Mouse (Mus musculus): ENCODE data around the gene H2afx. TPM values are rescaled to one million over a fixed set of nuclear protein-coding genes. Genes with fewer than 3 reads are reported as not detected.
A peak's percentile ranks its signal among the peaks of the same experiment; 100 is the strongest.

Gene H2afx
- total and polyA plus RNA-seq, 3 experiments: 36.3 to 488 (median 56.6) TPM

GRCm38 (mm10) chr9:44379054-44379834, 44.8 kb downstream of the H2afx start, which contains the start of gene Hyou1:
Gene Hyou1 (plus strand): TSS chr9:44379490.
- Histone ChIP-seq H3K4me3 (replicated peaks in 1 of 3; ENCODE audit: low read depth in 2 of 3, low read length in 2 of 3, poor library complexity in 1 of 3) (peak within 1 kb of the TSS; percentile 89 to 96 (median 95)), H3K9me3 (replicated peaks; ENCODE audit: low read length) (no peaks in the 10 kb centered on the region), H3K9ac (ENCODE audit: insufficient read depth, low read depth) (peak within 1 kb of the TSS; percentile 93), H3K27me3 (replicated peaks) (no peaks in the 10 kb centered on the region), H3K36me3 (replicated peaks in 1 of 2; ENCODE audit: control insufficient read depth in 1 of 2, insufficient read depth in 1 of 2, low read length in 1 of 2) (peaks cover 30 to 39% of the 10 kb centered on the region in 2 experiments), H3K4me2 (ENCODE audit: insufficient read depth, low read depth, poor library complexity, severe bottlenecking) (peak within 1 kb of the TSS; percentile 87), H3K4me1 (ENCODE audit: control insufficient read depth in 1 of 2, insufficient read depth in 2 of 2) (peaks cover 7 to 24% of the 10 kb centered on the region in 2 experiments), H3K27ac (ENCODE audit: insufficient read depth, low read depth) (peak within 1 kb of the TSS; percentile 64), H3K79me2 (replicated peaks; ENCODE audit: control insufficient read depth, extremely low read depth, insufficient read depth, poor library complexity, severe bottlenecking) (peaks cover 25% of the 10 kb centered on the region)
- dilution Hi-C loops (cut with MboI; ENCODE audit: extremely low pct_ligation_motif_present, extremely low pct_unique_long_range_greater_than_20kb, low sequenced_read_pairs) (no loop called here), in situ Hi-C loops (cut with MboI; ENCODE audit: low pct_ligation_motif_present, low pct_unique_long_range_greater_than_20kb, low sequenced_read_pairs) (no loop called here)
- DNase-seq (ENCODE audit: extremely low read depth): peak; percentile 97
- no peak for TF ChIP-seq GABPA (IDR thresholded peaks at IDR 0.05; ENCODE audit: insufficient replicate concordance, low read depth, low read length)
- no peak for TF ChIP-seq E2F4 (IDR thresholded peaks at IDR 0.05; ENCODE audit: insufficient replicate concordance, low read depth, low read length)
- no peak for TF ChIP-seq USF2 (conservative IDR thresholded peaks at IDR 0.05; ENCODE audit: low read depth, low read length)
- TF ChIP-seq MAZ (IDR thresholded peaks at IDR 0.05; ENCODE audit: low read depth, low read length): 0 out of 2 replicates have a peak, but pooled peaks have one; percentile 40
- peak; percentile 90 for TF ChIP-seq ZMIZ1 (IDR thresholded peaks at IDR 0.05; ENCODE audit: low read depth, low read length)
- TF ChIP-seq NRF1 (IDR thresholded peaks at IDR 0.05; ENCODE audit: low read depth, low read length): peak; percentile 77
- peak; percentile 80 for TF ChIP-seq MXI1 (IDR thresholded peaks at IDR 0.05; ENCODE audit: low read depth, low read length)
- no peak; the same call in 1 of the 2 replicates for TF ChIP-seq USF1 (IDR thresholded peaks at IDR 0.05; ENCODE audit: low read depth, low read length)
- peak; percentile 76 for TF ChIP-seq HCFC1 (IDR thresholded peaks at IDR 0.05; ENCODE audit: low read depth, low read length)
- TF ChIP-seq POLR2AphosphoS2 (IDR thresholded peaks at IDR 0.05; ENCODE audit: low read depth, low read length): no peak
- TF ChIP-seq NELFE (IDR thresholded peaks at IDR 0.05; ENCODE audit: low read depth, low read length): peak; percentile 78
- no peak for TF ChIP-seq SMC3 (IDR thresholded peaks at IDR 0.05; ENCODE audit: low read depth, low read length)
- no peak for TF ChIP-seq ZKSCAN1 (IDR thresholded peaks at IDR 0.05; ENCODE audit: borderline replicate concordance, low read depth, low read length)
- TF ChIP-seq JUND (conservative IDR thresholded peaks at IDR 0.05; ENCODE audit: low read depth, low read length): no peak
- 0 out of 2 replicates have a peak, but pooled peaks have one; percentile 62 for TF ChIP-seq CHD1 (IDR thresholded peaks at IDR 0.05; ENCODE audit: low read depth, low read length)
- no peak for TF ChIP-seq ZC3H11A (IDR thresholded peaks at IDR 0.05; ENCODE audit: low read depth, low read length)
- TF ChIP-seq MAFK (IDR thresholded peaks at IDR 0.05; ENCODE audit: insufficient replicate concordance, low read length): no peak
- peak; percentile 61; the same call in 1 of the 2 replicates for TF ChIP-seq IRF4 (IDR thresholded peaks at IDR 0.05; ENCODE audit: low read depth, low read length)
- peak; percentile 65 for TF ChIP-seq TBP (conservative IDR thresholded peaks at IDR 0.05; ENCODE audit: low read depth, low read length)
- peak; percentile 45; the same call in 1 of the 2 replicates for TF ChIP-seq MEF2A (IDR thresholded peaks at IDR 0.05; ENCODE audit: borderline replicate concordance, low read depth, low read length)
- peak; percentile 95 for TF ChIP-seq MYC (IDR thresholded peaks at IDR 0.05; ENCODE audit: low read depth, low read length)
- peak; percentile 78 for TF ChIP-seq TCF12 (IDR thresholded peaks at IDR 0.05; ENCODE audit: low read depth, low read length)
- TF ChIP-seq RCOR1 (conservative IDR thresholded peaks at IDR 0.05; ENCODE audit: low read depth, low read length): no peak
- 0 out of 2 replicates have a peak, but pooled peaks have one; percentile 48 for TF ChIP-seq KAT2A (IDR thresholded peaks at IDR 0.05; ENCODE audit: insufficient replicate concordance, low read length)
- no peak for TF ChIP-seq ZNF384 (IDR thresholded peaks at IDR 0.05; ENCODE audit: low read depth, low read length)
- peak; percentile 77 for TF ChIP-seq SIN3A (IDR thresholded peaks at IDR 0.05; ENCODE audit: low read length)
- TF ChIP-seq EP300 (IDR thresholded peaks at IDR 0.05; ENCODE audit: low read length): no peak
- TF ChIP-seq RAD21 (IDR thresholded peaks at IDR 0.05; ENCODE audit: low read depth, low read length): no peak
- peak; percentile 50 for TF ChIP-seq ETS1 (conservative IDR thresholded peaks at IDR 0.05; ENCODE audit: low read depth, low read length)
- TF ChIP-seq MAX (IDR thresholded peaks at IDR 0.05; ENCODE audit: low read length): peak; percentile 95
- TF ChIP-seq POLR2A (IDR thresholded peaks at IDR 0.05; ENCODE audit: low read depth, low read length): peak; percentile 86
- peak in 1 of 2 experiments; percentile 38; a peak in 2 of 4 replicates for TF ChIP-seq CTCF (conservative IDR thresholded peaks at IDR 0.05 in 1 of 2, IDR thresholded peaks at IDR 0.05 in 1 of 2; ENCODE audit: low read depth in 2 of 2, low read length in 2 of 2)
- peak; percentile 23; the same call in 1 of the 2 replicates for TF ChIP-seq BHLHE40 (IDR thresholded peaks at IDR 0.05; ENCODE audit: low read depth, low read length)
- TF ChIP-seq CHD2 (IDR thresholded peaks at IDR 0.05; ENCODE audit: low read length): peak; percentile 98
- TF ChIP-seq ELF1 (IDR thresholded peaks at IDR 0.05; ENCODE audit: low read depth, low read length): peak; percentile 92
- peak; percentile 66; the same call in 1 of the 2 replicates for TF ChIP-seq UBTF (IDR thresholded peaks at IDR 0.05; ENCODE audit: low read depth, low read length)

Measured in CH12.LX (cell line).